Mouse (Mus musculus) cerebellum, adult 9-10 months (tissue): Measurements from ENCODE around the gene Ormdl1.
"Not testable (repeated sequence)": the region's sequence is repeated elsewhere in the genome, so short reads cannot be mapped to it uniquely, and the experiment has no call there.

Experiments used
- DNase-seq: peaks from one replicate; pipeline ENCODE4 v3.0.0; 2022

Ormdl1 gene

DNA sequence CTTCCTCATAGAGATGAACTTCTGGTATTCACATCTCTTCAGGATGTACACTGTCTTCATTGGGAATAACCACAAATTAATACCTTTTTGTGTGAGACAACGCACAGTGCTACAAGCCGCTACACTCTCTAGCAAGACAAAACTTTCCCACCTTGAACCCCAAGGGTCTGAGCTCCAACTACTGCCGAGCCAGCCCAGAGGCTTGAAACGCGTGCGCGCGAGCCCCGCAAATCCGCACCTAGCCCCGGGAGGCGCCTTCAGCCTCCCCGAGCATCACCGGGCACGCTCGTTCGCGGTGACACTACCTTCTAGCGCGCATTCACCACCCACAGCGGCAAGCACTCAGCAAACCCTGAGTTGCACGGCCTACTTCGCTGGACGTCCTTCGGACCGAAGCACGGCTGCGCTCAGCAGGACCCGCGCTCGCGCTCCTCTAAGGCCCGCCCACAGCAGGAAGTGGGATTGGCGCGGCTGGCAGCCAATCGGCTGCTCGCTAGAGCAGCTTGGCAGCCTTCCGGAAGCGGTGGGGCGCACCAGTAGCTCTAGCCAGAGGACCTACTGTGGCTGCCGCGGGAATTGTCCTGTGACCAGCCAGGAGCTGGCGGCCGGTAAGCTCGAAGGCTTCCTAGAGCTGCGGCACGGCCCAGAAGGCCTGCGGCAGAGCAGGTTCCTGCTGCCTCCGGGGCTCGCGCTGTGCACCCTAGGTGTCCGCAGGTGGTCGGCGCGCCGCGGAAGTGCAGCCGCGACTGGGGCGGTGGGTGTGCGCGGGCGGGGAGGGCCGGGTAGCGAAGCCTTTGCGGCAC lies at the start of gene Ormdl1, which contains the start of the genes Pms1 and Gm28778:
Gene Ormdl1 (plus strand): TSS at position 515 of the 803 bp plus-strand sequence.
Gene Pms1 (minus strand): TSS at position 438 of the 803 bp plus-strand sequence.
Gene Gm28778 (plus strand): TSS at position 531 of the 803 bp plus-strand sequence.
- peak; percentile 96 for DNase-seq

DNA sequence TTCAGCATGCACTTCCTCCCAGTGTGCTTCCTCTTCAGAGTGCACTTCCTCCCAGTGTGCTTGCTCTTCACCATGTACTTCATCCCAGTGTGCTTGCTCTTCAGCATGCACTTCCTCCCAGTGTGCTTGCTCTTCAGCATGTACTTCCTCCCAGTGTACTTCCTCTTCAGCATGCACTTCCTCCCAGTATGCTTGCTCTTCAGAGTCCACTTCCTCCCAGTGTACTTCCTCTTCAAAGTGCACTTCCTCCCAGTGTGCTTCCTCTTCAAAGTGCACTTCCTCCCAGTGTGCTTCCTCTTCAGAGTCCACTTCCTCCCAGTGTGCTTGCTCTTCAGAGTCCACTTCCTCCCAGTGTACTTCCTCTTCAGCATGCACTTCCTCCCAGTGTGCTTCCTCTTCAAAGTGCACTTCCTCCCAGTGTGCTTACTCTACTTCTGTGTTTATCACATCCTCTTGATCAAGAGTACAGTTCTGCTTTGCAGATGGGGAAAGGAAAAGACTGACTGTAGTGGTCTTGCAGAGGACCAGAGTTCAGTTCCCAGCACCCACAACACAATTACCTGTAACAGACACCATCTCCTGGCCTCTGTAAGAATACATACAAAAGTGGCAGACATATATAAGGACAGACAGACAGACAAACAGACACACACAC lies 31.8 kb upstream of the Ormdl1 start:
- DNase-seq, result not testable (repeated sequence)

DNA sequence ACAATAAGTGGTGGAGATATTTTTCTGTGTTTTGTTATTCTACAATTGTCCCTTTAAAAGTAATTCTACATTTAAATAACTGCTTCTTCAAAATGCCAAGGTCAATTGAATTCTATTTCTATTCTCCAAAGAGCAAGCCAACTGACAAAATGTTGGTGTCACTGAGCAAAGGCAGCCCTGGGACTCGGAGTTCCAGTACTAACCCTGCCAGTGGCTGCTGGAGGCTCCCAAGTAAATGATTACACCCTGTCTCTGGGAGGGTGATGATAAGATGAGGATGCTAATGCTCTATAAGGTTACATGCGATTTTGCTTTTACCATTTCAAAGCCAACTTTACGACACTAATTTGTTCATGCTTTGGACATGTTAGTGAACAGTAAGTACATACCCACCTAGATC lies 27.0 kb upstream of the Ormdl1 start:
- no peak for DNase-seq

DNA sequence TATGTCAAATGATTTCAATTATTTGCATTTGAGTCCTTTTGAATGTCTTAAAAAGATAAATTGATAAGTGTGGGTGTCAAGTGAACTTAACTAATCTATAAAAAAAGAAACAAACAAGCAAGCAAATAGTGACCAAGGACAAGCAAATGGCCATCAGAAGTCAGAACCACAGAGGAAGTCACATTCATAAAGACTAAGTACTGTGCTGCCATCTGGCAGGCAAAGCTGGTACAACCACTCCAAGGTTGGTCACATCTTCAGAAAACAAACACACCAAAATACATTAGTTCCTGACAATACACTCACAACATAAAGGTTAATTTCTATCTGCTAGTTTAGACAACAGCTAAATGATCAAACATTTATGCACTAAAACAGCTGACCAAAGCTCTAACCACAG lies 24.2 kb upstream of the Ormdl1 start:
- peak; percentile 75 for DNase-seq

DNA sequence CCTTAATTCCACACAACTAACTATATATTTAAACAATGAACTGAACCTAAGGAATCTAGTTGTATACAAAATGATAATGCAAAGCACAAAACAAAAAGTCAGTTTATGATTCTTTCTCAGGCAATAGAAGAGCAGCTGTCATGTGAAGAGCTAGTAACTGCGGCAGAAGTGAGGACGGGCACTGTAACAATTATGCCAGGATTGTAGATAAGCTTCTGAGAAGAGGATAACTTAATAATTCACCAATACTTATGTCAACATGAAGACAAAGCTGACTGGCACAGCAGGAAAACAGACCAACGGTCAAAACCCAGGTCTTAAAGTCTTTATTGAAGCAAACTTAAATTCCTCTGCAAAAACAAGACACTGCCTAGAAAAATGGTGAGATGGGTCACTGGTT lies 5.7 kb upstream of the Ormdl1 start:
- no peak for DNase-seq

DNA sequence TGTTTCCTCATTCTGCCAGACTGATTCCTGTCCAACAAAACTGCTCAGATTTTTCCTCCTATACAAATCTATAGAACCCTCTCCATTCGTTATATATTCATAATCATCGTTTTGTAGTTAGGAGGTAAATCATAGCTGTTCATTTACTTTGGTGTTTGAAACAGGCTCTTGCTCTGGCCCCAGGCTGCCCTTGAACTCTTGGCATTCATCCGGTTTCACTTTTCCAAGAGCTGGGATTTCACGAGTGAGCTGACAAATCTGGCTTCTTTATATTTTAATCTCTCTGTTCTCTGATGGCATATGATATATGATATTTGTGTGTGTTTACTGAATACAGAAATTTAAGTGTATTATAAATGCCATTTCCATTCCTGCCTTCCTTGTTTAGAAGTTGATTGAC lies 3.6 kb downstream of the Ormdl1 start:
- DNase-seq, result no peak

DNA sequence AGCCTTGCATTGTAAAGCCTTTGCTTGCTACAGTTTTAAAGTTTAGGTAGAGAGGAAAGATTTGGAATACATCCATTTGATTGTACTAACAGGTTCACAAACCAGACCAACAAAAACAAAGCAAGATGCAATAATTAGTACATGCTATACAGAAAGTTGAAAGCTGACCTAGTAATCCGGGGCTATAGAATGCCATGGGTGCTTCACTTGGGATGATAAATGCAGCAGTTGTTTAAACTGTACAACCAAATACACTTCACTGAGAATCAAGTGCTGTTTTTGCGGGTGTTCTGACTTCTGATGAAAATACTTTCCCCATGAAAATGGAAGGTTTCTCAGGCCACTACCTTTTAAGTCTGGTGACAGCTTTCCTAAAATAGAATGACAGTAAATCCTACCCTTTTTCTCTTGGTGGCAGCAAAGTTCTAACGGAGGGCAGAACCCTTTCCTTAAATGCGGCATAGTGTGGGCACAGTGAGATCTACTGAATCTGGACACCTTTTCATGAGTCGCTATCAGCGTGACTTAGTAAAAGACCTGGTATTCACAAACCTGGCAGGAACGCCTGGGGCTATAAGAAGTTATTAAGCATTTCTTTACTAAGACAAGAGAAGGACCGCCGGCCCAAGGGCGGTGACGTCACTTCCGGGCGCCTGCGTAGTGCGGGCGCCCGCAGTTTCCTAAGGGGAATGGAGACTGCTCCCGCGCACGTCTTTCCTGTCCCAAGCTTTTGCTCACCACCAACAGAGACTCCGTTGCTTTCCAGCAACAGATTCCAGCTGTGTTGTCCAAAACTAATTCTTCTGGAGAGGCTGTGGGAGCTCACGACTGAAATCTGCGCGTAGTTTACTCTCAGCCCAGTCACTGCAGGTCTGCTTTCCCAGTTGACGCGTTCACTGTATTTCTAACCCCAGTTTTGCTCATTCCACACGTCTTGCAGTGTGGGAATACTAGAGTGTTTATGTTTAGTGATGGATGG lies 16.4 kb downstream of the Ormdl1 start, which contains the start of gene Osgepl1:
Gene Osgepl1 (plus strand): TSS at position 636 of the 979 bp plus-strand sequence.
- DNase-seq, result peak; percentile 86

DNA sequence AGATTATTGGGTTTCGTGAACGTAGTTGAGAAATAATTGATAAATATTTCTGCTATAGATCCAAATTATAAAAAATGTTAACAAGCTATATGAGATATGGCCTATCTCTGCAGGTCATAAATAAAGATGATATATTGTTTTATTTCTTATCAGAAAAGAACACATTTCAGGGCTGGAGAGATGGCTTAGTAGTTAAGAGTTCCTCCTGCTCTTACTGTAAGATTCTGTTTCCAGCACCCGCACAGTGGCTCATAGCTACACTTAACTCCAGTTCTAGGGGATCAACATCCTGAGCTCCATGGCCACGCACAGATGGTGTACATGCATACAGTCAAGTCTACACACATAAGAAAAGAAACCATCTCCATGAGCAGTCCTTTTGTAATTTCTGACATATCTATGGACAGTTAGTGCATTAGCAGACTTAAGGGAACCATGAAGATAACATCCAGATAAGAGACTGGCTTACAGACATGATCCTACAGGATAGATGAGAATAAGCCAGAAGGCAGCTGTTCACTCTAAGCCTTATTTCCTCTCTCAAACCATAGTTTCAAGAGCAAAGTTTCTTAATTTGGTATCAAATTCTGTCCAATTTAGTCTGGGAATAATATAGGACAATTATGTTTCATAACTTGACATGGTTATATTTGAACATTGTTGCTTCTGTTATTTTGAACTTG lies 24.9 kb downstream of the Ormdl1 start:
- no peak for DNase-seq

DNA sequence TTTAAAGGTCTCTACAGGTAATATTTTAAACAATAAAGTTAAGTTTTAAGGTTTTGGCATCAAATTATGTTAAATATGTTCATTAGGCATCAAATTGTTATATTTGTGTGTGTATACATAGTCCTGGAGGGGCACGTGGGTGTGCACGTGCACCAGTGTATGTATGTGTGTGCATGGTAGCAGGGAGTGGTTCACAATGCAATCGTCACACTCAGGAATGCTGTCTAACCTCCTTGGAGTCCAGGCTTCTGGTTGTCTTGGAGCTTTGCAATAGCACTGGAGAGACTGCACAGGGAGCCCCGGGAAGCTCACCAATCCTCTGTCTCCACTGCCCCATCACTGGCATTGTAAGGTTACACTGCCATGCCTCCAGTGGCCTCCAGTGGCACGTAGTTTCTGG lies 26.4 kb downstream of the Ormdl1 start:
- DNase-seq, result no peak

DNA sequence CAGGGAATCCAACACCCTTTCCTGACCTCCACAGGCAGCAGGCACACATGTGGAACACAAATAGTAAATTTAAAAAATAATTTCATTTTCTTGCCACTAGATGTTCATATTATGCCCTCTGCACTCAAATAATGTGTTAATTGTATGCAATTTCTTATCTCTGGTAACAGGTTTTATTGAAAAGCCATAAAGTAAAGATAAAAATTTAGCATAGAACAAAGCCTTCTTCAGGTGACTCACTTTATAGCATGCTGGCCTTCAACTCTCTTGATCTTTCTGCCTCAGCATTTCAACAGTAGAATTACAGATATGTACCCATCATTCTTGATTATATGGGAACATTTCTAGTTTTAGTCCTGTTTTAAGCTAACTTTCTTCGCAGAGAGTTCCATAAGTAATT lies 27.4 kb downstream of the Ormdl1 start:
- DNase-seq, result no peak

DNA sequence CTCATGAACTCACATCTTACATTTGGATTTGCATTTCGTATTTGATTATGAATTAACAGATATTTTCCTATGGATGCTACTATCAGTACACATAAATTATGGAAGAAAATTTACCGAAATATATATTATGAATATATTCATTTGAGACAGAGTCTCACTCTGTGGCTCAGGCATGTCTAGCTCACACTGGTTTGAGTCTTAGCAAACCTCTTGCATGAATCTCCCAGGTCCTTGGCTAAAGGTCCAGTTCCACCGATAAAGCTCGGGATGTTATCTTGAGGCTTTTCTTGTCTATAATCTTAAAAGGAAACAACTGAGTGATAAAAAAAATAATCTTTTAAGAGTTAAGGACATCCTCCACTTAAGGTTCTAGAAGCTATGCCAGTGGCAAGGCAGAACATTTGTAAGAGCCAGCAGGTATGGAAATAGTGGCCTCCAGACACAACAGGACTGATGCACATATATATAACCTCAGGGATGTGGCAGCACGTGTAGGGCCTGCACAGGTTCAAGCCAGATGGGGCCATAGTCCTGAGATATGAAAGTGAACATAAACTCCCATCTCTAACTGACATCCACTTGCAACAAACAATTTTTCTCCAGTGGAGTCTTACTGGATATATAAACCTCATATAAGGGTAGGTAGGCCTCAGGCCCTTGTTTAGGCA lies 28.1 kb downstream of the Ormdl1 start:
- no peak for DNase-seq

DNA sequence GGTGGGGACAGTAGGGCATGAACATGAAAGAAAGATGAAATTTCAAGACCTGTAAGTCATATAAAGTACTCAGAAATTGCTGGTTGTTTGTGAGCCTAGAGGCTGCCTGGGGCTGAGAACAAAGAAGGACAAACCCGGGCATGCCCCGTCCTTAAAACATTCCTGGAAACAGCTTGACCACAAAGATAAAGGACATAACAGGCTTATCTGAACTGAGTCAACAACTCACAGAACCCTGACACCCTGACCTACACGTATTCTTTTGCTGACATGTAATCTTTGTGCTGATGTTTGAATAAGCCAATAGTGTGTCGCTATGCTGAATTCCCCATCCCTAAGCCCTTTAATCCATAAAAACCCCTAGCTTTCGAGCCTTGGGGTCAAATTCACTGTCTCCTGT lies 36.6 kb downstream of the Ormdl1 start:
- DNase-seq, result not testable (repeated sequence)

DNA sequence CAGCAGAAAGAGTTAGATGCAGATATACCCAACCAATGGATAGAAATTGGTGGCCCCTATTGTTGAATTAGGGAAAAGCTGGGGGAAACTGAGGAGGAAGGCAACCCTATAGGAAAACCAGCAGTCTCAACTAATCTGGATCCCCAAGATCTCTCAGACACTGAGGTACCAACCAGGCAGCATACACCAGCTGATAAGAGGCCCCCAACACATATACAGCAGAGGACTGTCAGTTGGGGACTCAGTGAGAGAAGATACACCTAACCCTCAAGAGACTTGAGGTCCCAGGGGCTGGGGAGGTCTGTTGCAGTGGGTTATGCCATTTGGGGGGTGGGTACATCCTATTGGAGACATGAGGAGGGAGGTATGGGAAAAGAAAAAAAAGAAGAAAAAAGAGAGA lies 38.6 kb downstream of the Ormdl1 start:
- DNase-seq, result no peak

DNA sequence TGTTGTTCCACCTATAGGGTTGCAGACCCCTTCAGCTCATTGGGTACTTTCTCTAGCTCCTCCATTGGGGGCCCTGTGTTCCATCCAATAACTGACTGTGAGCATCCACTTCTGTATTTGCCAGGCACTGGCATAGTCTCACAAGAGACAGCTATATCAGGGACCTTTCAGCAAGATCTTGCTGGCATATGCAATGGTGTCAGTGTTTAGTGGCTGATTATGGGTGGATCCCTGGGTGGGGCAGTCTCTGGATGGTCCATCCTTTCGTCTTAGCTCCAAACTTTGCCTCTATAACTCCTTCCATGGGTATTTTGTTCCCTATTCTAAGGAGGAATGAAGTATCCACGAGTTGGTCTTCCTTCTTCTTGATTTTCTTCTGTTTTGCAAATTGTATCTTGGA lies 40.5 kb downstream of the Ormdl1 start:
- DNase-seq, result not testable (repeated sequence)

DNA sequence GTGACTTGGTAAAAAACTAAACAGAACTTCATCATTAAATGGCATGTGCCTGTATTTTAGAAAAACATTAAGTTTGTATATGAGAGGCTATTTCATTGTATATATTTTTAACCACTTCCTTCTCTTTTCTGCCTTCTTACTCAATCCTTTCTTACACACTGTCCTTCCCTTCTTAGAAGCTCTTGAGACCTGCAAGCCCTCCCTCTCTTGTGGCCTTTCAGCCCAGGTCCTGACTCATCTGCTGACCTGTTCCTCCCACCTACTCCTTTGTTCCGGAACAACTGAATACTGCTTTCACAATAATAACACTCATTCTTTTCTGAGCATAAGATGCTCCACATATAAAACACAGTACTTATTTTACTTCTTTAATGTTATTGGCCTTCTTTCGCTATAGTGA lies 44.2 kb downstream of the Ormdl1 start:
- no peak for DNase-seq

DNA sequence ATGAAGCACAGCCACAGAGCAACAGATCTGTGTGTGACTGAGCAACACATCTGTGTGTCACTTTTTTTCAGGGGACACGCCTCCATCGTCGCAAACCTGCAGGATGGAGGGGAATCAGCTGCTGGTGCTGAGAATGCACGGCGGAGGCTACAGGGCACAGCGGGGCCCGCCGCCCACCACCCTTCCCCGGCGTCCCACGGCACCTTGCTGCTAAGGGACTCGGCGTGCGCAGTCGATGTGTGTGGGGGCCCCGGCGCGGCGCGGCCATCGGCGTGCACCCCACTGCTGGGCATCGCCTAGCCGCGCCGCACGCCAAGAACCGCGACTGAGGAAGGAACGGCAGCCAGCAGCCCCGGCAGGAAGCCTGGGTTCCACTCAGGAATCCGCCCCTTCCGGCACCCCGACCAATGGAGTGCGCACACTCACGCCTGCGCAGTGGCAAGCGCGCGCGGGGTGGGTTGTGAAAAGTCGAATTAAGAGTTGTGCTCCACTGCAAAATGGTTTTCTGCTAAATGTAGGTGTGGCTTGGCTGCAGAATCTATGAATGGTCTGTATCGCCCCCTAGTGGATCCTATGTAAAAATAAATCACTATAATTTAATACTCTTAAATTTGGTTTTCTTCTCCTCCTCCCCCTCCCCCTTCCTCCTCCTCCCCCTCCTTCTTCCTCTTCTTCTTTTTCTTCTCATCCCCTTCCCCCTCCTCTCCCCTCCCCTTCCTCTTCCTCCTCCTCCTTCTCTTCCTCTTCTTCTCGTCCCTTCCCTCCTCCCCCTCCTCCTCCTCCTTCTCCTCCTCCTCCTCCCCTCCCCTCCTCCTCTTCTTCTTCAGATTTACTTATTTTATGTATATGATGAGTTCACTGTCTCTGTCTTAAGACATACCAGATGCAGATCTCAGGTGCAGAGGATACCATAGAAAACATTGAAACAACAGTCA lies 55.7 kb downstream of the Ormdl1 start, which contains the start of the genes Asdurf, Gm28551 and Asnsd1:
Gene Asdurf (minus strand): TSS at position 293 of the 935 bp plus-strand sequence.
Gene Gm28551 (minus strand): TSS at position 341 of the 935 bp plus-strand sequence.
Gene Asnsd1 (minus strand): TSS at position 426 of the 935 bp plus-strand sequence.
- peak; percentile 97 for DNase-seq

DNA sequence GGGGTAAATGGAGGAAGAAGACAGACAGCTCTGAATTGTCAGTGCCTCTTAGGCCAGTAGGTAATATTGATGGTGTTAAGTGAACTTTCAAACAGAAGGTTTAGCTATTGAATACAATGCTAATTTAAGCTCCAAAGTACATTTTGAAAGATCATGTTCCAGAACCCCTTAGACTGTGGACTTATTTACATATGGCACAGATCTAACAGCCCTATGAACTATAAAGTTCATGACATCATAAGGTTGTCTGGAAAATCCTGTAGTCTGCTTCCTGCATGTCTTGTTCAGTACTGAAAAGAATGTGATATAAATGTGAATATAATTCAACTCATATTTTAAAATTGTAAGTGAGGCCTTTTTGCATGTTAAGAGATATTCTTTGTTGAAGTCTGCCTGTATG lies 62.1 kb downstream of the Ormdl1 start:
- DNase-seq, result no peak
